Mouse (Mus musculus) heart, adult 2 months (tissue): ENCODE data around the gene Tbc1d30.

ENCODE experiments used
- CTCF ChIP-seq: fragments of 200-600 bp; IDR thresholded peaks from 2 replicates; pipeline ENCODE4 v1.8.1; 2022; ENCODE audit warnings: antibody characterized with exemption, mild to moderate bottlenecking, moderate library complexity
- EP300 ChIP-seq: fragments of 200-500 bp; IDR thresholded peaks from 2 replicates; pipeline ENCODE4 v1.6.1; 2011; ENCODE audit warnings: low read depth, low read length, control low read depth; ENCODE audit not compliant: insufficient read depth

DNA sequence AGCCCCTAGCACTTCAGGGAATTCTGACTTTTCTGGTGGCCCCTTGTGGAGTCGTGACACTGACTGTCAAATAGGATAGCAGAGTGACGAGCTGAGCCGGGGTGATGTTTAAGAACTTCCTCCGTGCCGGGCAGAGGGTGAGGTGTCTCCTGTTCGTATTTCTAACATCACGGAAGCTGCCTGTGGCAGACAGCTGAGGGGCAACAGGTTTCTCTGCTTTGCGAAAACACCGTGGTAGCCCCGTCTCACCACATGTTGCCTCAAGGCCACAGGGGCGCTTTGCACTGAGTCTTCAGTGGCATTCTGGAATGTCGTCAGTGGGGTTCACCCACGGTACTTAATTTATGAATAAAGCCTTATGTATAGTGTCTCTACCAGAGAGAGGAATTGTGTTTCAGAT is 16.2 kb upstream of the Tbc1d30 start:
- no peak for TF ChIP-seq EP300
- TF ChIP-seq CTCF, result no peak
